Mouse (Mus musculus): Measurements from ENCODE around the gene Cfap46. TPM values are rescaled to one million over a fixed set of nuclear protein-coding genes. Genes with fewer than 3 reads are reported as not detected.
"Not testable (repeated sequence)": the region's sequence is repeated elsewhere in the genome, so short reads cannot be mapped to it uniquely, and the experiment has no call there.

The Cfap46 gene
- polyA plus RNA-seq, 1 experiment from 2014 or later = 1.0 TPM

DNA sequence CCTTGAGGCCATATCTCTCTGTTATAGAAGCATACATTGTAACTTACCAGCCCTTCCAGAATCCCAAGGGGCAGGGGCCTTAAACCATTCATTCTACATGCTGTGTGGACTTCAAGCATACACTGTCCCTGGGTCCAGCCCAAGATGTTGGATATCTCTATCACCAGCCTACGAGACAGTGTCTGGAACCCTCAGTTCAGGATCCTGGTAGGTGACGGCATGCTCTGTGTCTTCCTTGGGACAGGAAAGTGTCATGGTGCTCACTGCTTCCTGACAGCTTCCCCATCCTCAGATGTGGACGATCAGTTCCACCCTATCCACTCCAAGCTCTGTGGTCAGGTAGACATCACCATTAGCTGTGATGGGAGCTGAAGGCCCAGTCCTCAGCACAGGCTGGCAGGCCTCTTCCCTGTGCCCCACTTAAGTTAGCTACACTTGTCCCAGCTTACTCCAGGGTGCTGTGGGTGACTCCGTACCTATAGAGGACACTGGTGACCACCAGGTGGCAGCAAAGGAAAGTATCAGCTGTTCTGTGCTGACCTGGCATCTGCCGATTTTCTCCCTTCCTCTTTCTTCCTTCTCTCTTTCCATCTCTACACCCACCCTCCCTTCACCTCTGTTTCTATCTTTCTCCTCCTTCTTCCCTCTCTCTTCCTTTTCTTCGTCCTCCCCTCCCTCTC, 19.7 kb upstream of the Cfap46 start:
- Histone ChIP-seq H3K4me2 (replicated peaks) (no peak overlapping the region), H3K9me3 (replicated peaks) (no peaks in the 10 kb centered on the region), H3K27me3 (no peaks in the 10 kb centered on the region; the same call in 1 of the 2 replicates), H3K36me3 (no peaks in the 10 kb centered on the region), H3K4me1 (peaks cover 5% of the 10 kb centered on the region; the same call in 1 of the 2 replicates), H3K27ac (no peak overlapping the region), H3K4me3 (no peak overlapping the region), H3K9ac (no peak overlapping the region)
- 35% methylated on average over 6 of the region's 6 CpGs for WGBS
- ATAC-seq (ENCODE audit: low FRiP score) = peak; percentile 80

DNA sequence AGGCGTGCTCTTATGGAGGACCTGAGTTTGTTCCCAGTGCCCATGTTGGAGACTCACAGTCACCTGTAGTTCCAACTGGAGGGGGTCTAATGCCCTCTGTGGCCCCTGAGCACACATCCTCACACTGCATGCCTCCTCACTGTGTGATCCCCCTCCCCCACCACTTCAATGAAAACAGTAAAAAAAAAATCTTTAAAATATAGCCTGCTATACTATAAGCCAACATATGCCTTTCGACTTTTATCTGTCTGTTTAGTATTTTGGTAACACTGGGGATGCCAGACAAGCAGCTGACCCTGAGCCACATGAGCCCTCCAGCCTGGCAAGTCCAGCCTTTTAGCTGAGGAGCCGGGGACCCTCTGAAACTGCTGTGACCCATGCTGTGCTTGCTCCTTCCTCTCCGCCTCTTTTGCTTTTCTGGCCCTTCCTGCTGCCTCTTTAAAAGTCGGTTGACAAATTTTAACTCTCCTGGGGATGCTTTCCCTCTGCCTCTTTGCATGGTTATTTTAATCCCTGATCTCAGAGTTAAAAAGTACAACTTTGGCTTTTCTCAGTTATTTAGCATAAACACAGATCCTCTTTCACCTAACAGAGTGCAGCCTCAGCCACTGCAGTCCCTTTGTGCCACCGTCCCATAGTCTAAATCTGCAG, 18.2 kb upstream of the Cfap46 start:
- Histone ChIP-seq H3K4me2 (replicated peaks) (no peak overlapping the region), H3K9ac (no peak overlapping the region), H3K27me3 (no peaks in the 10 kb centered on the region; the same call in 1 of the 2 replicates), H3K9me3 (replicated peaks) (no peaks in the 10 kb centered on the region), H3K4me1 (peaks cover 5% of the 10 kb centered on the region; the same call in 1 of the 2 replicates), H3K27ac (no peak overlapping the region), H3K4me3 (no peak overlapping the region), H3K36me3 (no peaks in the 10 kb centered on the region)
- 34% methylated on average over 6 of the region's 6 CpGs for WGBS
- ATAC-seq (ENCODE audit: low FRiP score) = no peak

DNA sequence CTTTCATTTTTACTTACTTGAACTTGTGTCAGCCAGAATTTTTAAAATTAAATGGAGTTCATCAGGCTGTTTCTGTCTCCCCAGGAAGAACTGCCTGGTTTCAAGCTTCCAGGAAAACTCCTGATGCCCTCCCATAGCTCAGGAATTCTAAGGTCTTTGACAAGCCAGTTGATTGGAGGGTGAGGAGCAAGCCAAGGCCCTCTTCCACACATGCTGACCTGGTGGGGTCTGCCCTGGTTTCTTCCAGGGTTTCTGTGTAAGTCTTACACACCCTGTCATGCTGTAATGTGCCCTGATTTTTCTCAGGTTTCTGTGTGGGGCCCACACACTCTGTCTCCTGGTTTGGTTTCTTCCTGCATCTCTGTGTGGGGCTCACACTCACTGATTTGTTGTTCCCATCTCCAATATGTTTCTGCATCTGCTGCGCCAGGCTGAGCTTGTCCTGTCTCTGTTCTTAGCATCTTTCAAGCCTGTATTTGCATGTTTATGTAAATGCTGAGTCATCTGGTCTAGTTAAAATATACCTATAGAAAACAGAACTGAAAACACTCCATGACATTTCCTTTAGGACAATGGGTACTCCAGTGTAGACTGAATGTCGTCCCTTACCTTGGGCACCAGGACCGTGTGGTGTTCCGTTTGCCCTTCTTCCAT, 9.2 kb upstream of the Cfap46 start:
- WGBS = 93% methylated on average over 4 of the region's 4 CpGs

DNA sequence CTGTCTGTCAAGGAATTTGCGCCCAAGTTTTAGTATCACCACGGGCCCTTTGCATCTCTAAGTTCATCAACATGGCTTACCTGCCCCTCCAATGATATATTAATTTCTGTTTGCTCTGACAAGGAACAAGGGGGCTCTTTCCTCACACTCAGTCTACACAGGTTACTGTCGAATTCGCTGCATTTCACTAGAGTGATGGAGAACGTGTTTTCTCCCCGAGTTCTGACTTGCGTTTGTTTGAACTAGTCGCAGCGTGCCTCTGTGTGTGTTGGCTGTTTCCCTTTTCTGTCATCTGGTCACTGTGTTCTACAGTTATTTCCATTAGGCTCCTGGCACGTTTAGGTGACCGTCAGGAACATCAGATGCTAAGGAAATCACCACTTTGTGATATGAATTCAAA, 8.6 kb upstream of the Cfap46 start:
- Histone ChIP-seq H3K4me3 (no peak overlapping the region), H3K4me1 (no peaks in the 10 kb centered on the region), H3K9me3 (replicated peaks) (no peaks in the 10 kb centered on the region), H3K27me3 (0 out of 2 replicates have a peak, but pooled peaks cover 3% of the 10 kb centered on the region), H3K4me2 (replicated peaks) (no peak overlapping the region), H3K36me3 (no peaks in the 10 kb centered on the region), H3K27ac (no peak overlapping the region), H3K9ac (no peak overlapping the region)
- no peak for ATAC-seq (ENCODE audit: low FRiP score)
- 88% methylated on average over 11 of the region's 11 CpGs for WGBS

More for the DNA sequence above, 9.2 kb upstream of the Cfap46 start:
- Histone ChIP-seq H3K27me3 (0 out of 2 replicates have a peak, but pooled peaks cover 3% of the 10 kb centered on the region), H3K4me1 (no peaks in the 10 kb centered on the region), H3K27ac (no peak overlapping the region), H3K36me3 (no peaks in the 10 kb centered on the region), H3K4me3 (no peak overlapping the region), H3K9me3 (replicated peaks) (no peaks in the 10 kb centered on the region), H3K9ac (no peak overlapping the region), H3K4me2 (replicated peaks) (no peak overlapping the region)
- no peak for ATAC-seq (ENCODE audit: low FRiP score)

DNA sequence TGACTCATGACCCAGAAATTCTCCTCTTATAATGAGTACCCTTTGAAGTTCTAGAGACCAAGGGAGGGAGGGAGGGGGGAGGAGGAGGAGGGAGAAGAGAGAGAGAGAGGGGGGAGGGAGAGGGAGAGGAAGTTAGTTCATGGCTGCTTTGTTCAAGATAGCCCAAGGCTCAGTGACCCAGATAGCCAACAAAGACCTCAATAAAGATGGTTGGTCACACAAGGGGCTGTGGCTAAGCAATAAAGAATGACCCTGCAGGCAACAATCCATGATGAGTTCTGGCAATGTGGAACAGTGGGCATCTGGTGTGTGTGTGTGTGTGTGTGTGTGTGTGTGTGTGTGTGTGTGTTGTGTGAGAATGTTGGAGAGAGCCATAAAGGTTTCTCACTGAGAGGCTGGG, 1.7 kb upstream of the Cfap46 start:
- Histone ChIP-seq H3K4me3 (no peak overlapping the region), H3K4me1 (peaks cover 9% of the 10 kb centered on the region), H3K4me2 (replicated peaks) (no peak overlapping the region), H3K9ac (no peak overlapping the region), H3K9me3 (replicated peaks) (no peaks in the 10 kb centered on the region), H3K36me3 (no peaks in the 10 kb centered on the region), H3K27ac (no peak overlapping the region), H3K27me3 (peaks cover 20% of the 10 kb centered on the region)
- ATAC-seq (ENCODE audit: low FRiP score) = no peak

DNA sequence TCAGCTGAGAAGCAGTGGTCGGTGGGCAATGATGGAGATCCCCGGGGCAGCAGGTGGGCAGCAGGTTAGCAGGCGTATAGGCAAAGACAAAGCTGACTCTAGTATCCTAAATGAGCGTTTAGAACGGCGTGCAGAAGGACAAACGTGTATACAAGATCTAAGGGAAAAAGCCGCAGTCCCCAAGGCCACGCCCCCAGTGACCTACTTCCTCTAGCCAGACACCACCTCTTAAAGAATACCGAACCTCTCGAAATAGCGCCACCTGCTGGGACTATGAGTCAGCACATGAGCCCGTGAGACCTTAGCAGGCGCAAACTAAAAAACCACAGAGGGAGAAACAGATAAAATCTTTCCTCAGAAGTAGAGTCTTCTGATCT, 924 bp upstream of the Cfap46 start:
- ATAC-seq (ENCODE audit: low FRiP score) = peak; percentile 85
- Histone ChIP-seq H3K36me3 (no peaks in the 10 kb centered on the region), H3K9ac (peak overlapping the region; percentile 67), H3K27ac (peak overlapping the region; percentile 52; the same call in 1 of the 2 replicates), H3K4me2 (replicated peaks) (peak overlapping the region; percentile 97), H3K9me3 (replicated peaks) (no peaks in the 10 kb centered on the region), H3K4me1 (peaks cover 9% of the 10 kb centered on the region), H3K4me3 (peak overlapping the region; percentile 60), H3K27me3 (peaks cover 20% of the 10 kb centered on the region)
- under 1% methylated on average over 14 of the region's 14 CpGs for WGBS

DNA sequence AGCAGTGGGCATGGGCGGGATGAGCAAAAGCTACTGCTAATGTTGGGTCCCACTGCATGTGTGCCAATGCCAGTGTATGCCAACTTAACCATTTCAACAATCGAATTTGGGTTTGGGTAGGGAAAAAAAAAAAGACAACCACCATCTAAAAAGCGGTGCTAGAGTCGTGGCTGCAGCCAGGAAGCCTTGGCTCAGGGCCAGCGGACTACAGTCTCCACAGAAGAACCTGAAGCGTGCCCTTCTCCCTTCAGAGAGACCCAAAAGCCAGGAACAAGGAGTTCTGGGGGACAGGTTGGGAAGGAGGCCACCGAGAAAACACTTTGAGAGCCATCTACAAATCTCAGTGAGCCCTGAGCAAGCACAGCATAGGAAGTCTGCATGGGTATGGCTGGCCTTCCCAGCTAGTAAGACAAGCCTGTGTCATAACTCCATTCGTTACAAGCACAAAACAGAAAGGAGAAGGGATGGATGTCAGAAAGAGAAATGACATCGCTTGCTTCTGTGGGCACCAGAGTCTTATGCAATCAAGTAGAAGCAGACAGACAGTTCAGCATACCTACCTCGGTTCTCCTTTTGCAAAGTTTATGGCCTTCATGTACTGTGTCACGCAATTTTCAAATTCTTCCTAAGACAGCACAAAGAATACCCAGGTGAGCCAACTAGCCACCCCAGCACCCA, 1.6 kb downstream of the Cfap46 start:
- no peak overlapping the region for H3K4me2 ChIP-seq (replicated peaks)
- ATAC-seq (ENCODE audit: low FRiP score) = no peak
- H3K27me3 ChIP-seq = peaks cover 20% of the 10 kb centered on the region
- H3K4me1 ChIP-seq = peaks cover 9% of the 10 kb centered on the region
- no peak overlapping the region for H3K27ac ChIP-seq
- no peaks in the 10 kb centered on the region for H3K36me3 ChIP-seq
- H3K4me3 ChIP-seq = no peak overlapping the region
- no peak overlapping the region for H3K9ac ChIP-seq
- H3K9me3 ChIP-seq (replicated peaks) = no peaks in the 10 kb centered on the region
- WGBS = 84% methylated on average over 11 of the region's 11 CpGs

DNA sequence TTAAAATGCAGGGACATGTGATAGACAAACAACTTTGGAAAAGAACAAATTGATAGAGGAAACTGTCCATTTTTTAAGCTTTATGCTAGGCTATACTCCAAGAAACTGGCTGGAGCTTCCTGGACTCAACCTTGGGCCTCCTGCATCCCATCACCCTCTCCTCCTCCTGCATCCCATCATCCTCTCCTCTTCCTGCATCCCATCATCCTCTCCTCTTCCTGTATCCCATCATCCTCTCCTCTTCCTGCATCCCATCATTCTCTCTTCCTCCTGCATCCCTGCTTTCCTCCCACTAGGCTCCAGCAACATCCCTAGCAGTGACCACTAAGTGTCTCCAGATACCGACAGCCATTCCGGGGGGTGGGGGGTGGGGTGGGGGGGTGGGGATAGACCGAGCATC, 7.2 kb downstream of the Cfap46 start:
- ATAC-seq (ENCODE audit: low FRiP score) = no peak
- no peak overlapping the region for H3K4me2 ChIP-seq (replicated peaks)
- H3K9ac ChIP-seq = no peak overlapping the region
- no peak overlapping the region for H3K4me3 ChIP-seq
- 81% methylated on average over 3 of the region's 3 CpGs for WGBS
- no peak overlapping the region for H3K27ac ChIP-seq
- H3K27me3 ChIP-seq = 0 out of 2 replicates have a peak, but pooled peaks cover 9% of the 10 kb centered on the region
- H3K36me3 ChIP-seq = no peaks in the 10 kb centered on the region
- no peaks in the 10 kb centered on the region for H3K9me3 ChIP-seq (replicated peaks)
- no peaks in the 10 kb centered on the region for H3K4me1 ChIP-seq

DNA sequence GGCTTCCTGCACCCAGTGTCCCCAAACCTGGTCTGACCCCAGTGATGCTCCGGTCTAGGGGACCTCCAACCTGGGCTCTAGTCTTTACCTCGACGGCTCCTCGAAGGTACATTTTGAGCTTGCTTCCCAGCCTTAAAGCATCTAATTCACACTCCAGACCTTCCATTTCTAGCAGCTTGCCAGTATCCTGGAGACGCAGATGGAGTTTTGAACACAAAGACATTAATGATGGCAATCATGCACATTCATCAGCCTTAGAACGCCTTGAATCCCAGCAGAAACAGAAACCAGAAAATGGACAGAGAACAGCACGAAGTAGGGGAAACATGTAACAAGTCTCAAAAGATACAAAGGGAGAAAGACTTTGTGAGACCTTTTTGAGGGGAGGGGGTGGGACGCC, 16.7 kb downstream of the Cfap46 start:
- Histone ChIP-seq H3K4me1 (no peaks in the 10 kb centered on the region), H3K9me3 (replicated peaks) (no peaks in the 10 kb centered on the region), H3K4me3 (no peak overlapping the region), H3K27ac (no peak overlapping the region), H3K27me3 (peaks cover 3% of the 10 kb centered on the region; the same call in 1 of the 2 replicates), H3K4me2 (replicated peaks) (no peak overlapping the region), H3K36me3 (no peaks in the 10 kb centered on the region), H3K9ac (no peak overlapping the region)
- ATAC-seq (ENCODE audit: low FRiP score) = no peak
- WGBS = 79% methylated on average over 8 of the region's 8 CpGs

DNA sequence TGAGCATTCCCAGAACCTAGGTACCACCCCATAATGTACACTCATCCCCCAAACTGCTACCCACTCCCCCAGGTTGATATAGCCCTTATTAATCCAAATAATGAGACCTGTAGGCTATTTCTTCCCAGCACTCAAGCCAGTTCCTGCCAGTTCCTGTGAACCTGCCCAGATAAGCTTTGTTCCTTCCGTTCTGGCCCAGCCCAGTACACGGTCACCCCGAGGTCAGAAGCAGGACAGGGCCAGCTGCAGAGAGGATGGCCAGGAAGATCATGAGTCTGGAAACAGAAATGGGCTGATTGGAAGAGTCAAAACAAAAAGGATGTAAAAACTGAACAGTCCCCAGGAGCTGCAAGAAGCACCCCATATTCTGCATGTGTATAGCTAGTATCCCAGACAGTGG, 20.3 kb downstream of the Cfap46 start:
- Histone ChIP-seq H3K9ac (no peak overlapping the region), H3K27ac (no peak overlapping the region), H3K4me3 (no peak overlapping the region), H3K4me2 (replicated peaks) (no peak overlapping the region), H3K4me1 (no peaks in the 10 kb centered on the region), H3K9me3 (replicated peaks) (no peaks in the 10 kb centered on the region), H3K27me3 (no peaks in the 10 kb centered on the region; the same call in 1 of the 2 replicates), H3K36me3 (no peaks in the 10 kb centered on the region)
- no peak for ATAC-seq (ENCODE audit: low FRiP score)
- WGBS = 71% methylated on average over 3 of the region's 3 CpGs

DNA sequence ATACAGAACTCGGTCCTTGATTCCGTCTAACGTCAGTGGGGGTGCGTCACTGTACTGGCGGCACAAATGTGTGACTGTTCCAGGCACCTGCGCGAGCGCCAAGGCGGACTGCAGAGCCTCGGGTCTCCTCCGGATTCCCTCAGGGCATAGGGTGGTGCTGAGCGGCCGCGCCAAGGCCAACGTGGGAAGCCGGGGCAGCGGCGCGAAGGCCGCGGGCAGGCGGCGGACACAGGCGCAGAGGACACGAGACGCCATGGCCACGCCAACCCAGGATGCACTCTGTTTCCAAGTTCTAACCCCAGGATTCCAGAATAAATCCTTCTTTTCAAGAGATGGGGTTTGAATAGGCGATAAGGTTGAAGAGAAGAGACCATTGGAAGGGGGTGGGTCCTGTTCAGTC, 23.7 kb downstream of the Cfap46 start:
- H3K36me3 ChIP-seq; H3K4me3 ChIP-seq; H3K4me1 ChIP-seq; ATAC-seq (ENCODE audit: low FRiP score); H3K9ac ChIP-seq; H3K27ac ChIP-seq; H3K9me3 ChIP-seq (replicated peaks); H3K27me3 ChIP-seq; H3K4me2 ChIP-seq (replicated peaks): not testable (repeated sequence)
- 93% methylated on average over 28 of the region's 28 CpGs for WGBS

DNA sequence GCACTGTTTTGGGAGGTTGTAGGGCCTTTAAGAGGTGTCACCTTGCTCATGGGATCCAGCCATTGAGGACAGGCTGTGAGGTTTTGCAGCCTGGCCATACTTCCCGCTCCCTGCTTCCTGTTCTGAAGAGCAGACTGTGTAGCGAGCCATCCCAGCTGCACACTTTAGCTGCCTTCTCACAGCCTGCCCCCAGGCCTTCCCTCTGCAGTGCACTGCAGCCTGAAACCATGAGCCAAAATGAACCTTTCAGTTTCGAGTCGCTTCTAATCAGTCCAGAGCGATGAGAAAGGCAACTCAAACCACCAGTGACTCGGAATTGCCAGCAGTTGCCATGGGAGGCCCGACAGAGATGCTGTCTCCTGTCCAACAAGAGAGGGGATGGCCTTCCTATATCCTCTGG, 33.9 kb downstream of the Cfap46 start:
- ATAC-seq (ENCODE audit: low FRiP score) = no peak
- no peak overlapping the region for H3K9ac ChIP-seq
- no peak overlapping the region for H3K4me2 ChIP-seq (replicated peaks)
- no peak overlapping the region for H3K27ac ChIP-seq
- peaks cover 10% of the 10 kb centered on the region for H3K27me3 ChIP-seq
- H3K4me1 ChIP-seq = no peaks in the 10 kb centered on the region
- no peaks in the 10 kb centered on the region for H3K9me3 ChIP-seq (replicated peaks)
- no peak overlapping the region for H3K4me3 ChIP-seq
- WGBS = 75% methylated on average over 7 of the region's 7 CpGs
- no peaks in the 10 kb centered on the region for H3K36me3 ChIP-seq

Data from hindbrain, embryonic 12.5 days (tissue).